Mouse (Mus musculus) kidney, embryonic 16.5 days (tissue): ENCODE results near the gene Incenp. TPM values are rescaled to one million over a fixed set of nuclear protein-coding genes. Genes with fewer than 3 reads are reported as not detected.

Experiments
- ATAC-seq: fragments of 200-750 bp; cut with Nextera tagmentation; 2 replicates; pipeline ENCODE4 v1.8.0; 2017; ENCODE audit warnings: moderate TSS enrichment; ENCODE audit not compliant: low FRiP score, low TSS enrichment
- H3K27ac ChIP-seq: fragments of 300-500 bp; sonication (generic); 2 replicates; pipeline ENCODE4 v1.5.1; 2014; ENCODE audit warnings: low read length
- H3K27me3 ChIP-seq: fragments of 300-500 bp; sonication (generic); 2 replicates; pipeline ENCODE4 v1.6.1; 2014; ENCODE audit warnings: low read length, control low read depth, mixed read lengths; ENCODE audit not compliant: insufficient read depth
- H3K36me3 ChIP-seq: fragments of 300-500 bp; sonication (generic); 2 replicates; pipeline ENCODE4 v1.6.1; 2014; ENCODE audit warnings: low read length, control low read depth, mixed read lengths; ENCODE audit not compliant: insufficient read depth
- H3K4me1 ChIP-seq: fragments of 300-500 bp; sonication (generic); 2 replicates; pipeline ENCODE4 v1.6.1; 2014; ENCODE audit warnings: low read length, control low read depth, mixed read lengths; ENCODE audit not compliant: insufficient read depth
- H3K4me2 ChIP-seq: fragments of 300-500 bp; sonication (generic); replicated peaks from 2 replicates; pipeline ENCODE4 v1.6.1; 2014; ENCODE audit warnings: low read depth, low read length
- H3K4me3 ChIP-seq: fragments of 300-500 bp; sonication (generic); 2 replicates; pipeline ENCODE4 v1.5.1; 2014; ENCODE audit warnings: mild to moderate bottlenecking, low read length
- H3K9ac ChIP-seq: fragments of 300-500 bp; sonication (generic); replicated peaks from 2 replicates; pipeline ENCODE4 v1.6.1; 2014; ENCODE audit warnings: low read length
- H3K9me3 ChIP-seq: fragments of 300-500 bp; sonication (generic); 2 replicates; pipeline ENCODE4 v1.6.1; 2016; ENCODE audit warnings: low read length, control low read depth
- WGBS: fragments of 180-500 bp; shearing (Covaris S2); extraction: QIAGEN DNeasy Blood & Tissue Kit; methylation state at CpG from one replicate; pipeline ENCODE4 v1.1.7; 2014; 5-methylcytosine and 5-hydroxymethylcytosine counted together
- polyA plus RNA-seq: library from polyadenylated mRNA; unstranded; fragments of >200 nt; fragmentation: Nextera tagmentation; extraction: Ambion mirVana; gene quantifications from 2 replicates; pipeline ENCODE4 v1.2.1, GENCODE M21; 2015

The Incenp gene
- polyA plus RNA-seq = 99.9 and 106 TPM in 2 replicates

DNA sequence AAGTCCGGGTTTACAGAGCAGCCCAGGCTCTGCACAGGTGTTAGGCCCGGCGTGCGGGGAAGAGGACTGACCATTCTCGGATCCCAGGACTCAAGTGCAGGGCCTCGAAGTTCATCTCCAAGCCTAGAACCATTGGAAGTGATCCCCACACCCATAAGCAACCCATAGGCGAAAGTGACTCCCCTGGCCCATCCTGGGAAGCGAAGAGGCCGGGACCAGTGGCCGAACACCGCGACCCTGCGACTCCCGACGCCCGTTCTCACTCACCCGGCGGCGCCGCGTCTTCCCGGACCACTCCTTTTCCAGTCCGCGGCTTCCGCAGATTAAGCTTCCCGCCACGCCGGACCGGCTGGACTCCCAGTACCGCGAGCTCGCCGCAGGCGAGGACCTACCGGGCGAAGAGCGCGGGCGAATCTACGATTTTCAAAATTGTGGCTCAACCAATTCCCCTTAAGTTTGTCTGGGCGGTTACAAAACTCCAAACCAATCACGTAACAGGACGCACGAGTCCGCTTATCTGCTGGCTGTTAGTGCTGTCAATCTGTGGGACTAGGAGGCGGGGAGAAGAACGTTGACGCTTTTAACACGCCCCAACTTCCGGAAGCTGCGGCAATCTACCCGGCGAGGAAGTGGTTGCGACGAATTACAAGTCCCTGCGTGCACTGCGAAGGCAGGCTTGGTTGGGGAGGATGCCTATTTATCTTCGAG, at the start of gene Incenp:
Incenp (minus strand) TSS at position 480 of the 708 bp plus-strand sequence.
- H3K4me3 ChIP-seq = peak within 1 kb of the TSS; percentile 69
- under 1% methylated on average over 58 of the region's 58 CpGs for WGBS
- H3K27me3 ChIP-seq = no peaks in the 10 kb centered on the region
- H3K4me2 ChIP-seq = peak within 1 kb of the TSS; percentile 76
- ATAC-seq = peak; percentile 99
- peaks cover 25% of the 10 kb centered on the region for H3K4me1 ChIP-seq
- peaks cover 12% of the 10 kb centered on the region for H3K36me3 ChIP-seq
- H3K9ac ChIP-seq = peak within 1 kb of the TSS; percentile 85
- H3K9me3 ChIP-seq = no peaks in the 10 kb centered on the region
- H3K27ac ChIP-seq = peak within 1 kb of the TSS; percentile 86

DNA sequence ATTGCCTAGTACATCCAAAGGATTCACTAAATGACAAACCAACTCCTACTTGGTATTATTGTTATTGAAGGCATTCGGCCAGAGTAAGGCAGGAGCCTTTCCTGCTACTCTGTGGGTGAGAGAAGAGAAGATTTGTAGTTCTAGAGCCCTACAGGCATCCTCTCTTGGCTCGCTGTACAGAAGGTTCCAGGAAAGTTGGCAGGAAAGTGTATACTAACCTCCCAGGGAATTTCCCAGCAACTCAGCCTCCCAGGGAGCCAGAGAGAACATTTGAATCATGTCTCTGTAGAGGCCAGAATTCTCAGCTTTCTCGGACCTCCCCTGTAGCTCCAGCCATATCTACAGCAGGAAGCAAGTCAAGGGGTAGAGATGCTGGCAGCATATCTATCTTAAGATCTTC, 47.6 kb upstream of the Incenp start:
- Histone ChIP-seq H3K36me3 (no peaks in the 10 kb centered on the region), H3K4me1 (peaks cover 11% of the 10 kb centered on the region), H3K4me3 (no peak overlapping the region), H3K9ac (no peak overlapping the region), H3K27me3 (no peaks in the 10 kb centered on the region), H3K4me2 (no peak overlapping the region), H3K9me3 (peaks cover 2% of the 10 kb centered on the region; the same call in 1 of the 2 replicates), H3K27ac (no peak overlapping the region)
- WGBS = 61% methylated on average over 3 of the region's 3 CpGs
- no peak for ATAC-seq

DNA sequence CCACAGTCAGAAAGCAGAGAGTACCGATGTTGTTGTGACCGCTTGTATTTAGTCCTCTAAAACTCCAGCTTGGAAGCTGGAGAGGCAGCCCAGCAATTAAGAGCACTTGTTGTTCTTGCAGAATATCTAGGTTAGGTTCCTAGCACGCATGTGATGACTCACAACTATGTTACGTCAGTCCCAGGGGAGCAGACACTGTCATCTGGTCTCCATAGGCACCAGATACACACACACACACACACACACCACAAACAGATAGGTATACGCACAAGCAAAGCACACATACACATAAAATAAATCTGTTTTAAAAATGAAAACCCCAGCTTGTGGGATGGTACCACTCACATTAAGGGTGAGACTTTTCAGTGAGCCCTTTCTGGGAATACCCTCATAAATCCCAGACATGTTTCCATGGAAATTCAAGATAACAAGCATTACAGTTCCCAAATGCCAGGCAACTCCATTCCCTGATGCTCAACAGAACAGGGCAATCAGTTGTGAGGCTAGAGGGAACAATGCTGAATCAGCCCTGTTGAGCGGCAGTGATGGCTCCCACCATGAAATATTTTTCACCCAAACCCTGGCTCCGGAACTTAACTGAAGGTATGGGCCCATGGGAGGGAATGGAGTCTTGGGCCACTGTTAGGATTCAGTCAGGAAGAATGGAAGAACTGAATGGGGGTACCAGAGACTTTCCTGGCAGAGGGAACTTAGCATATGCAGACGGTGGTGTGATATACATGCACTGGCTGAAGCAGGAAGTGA, 46.6 kb upstream of the Incenp start:
- Histone ChIP-seq H3K4me1 (peaks cover 14% of the 10 kb centered on the region), H3K36me3 (no peaks in the 10 kb centered on the region), H3K9me3 (peaks cover 2% of the 10 kb centered on the region; the same call in 1 of the 2 replicates), H3K9ac (no peak overlapping the region), H3K27me3 (no peaks in the 10 kb centered on the region), H3K4me3 (no peak overlapping the region), H3K27ac (no peak overlapping the region), H3K4me2 (no peak overlapping the region)
- 88% methylated on average over 8 of the region's 8 CpGs for WGBS
- ATAC-seq = no peak

DNA sequence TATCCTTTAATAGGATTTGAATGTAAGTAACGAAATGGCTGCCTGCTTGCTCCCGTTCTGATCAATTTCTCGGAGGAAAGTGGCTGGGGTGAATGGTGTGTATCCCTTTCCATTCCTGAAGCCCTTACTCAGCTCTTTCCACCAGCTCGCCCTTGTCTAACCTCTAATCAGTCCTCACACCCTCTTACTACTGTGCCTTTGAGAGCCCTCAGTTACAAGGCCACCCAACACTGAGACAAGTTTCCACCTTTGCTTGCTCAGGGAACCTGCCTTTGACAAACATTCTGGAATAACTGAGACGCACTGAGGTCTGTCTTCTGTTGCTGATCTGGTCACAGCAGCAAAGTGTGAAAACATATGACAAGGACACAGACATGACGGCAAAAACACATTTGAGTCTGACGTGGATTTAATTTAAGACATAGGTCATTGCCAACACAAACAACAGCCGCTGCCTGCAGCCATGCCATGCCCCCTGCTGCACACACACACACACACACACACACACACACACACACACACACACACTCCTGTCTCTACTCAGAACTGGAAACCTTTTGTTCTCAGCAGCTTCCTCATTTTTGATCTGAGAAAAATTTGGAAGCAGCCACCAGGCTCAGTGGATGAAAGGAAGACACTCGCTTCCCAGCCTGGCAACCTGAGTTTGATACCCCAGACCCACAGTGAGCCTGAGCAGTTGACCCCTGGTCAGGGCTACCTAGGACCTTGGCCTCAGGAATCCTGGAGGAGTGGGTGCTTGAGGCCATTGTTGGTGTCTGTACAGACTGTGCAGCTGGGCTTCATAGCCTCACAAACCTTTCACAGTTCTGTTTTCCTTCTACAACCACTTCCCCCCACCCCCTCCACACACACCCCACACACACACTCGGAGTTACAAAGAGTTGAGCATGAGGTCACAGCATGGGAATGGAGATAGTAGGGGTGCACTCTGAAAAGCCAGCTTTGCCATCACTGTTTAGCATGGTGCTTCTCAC, 43.5 kb upstream of the Incenp start:
- no peaks in the 10 kb centered on the region for H3K27me3 ChIP-seq
- no peak overlapping the region for H3K4me2 ChIP-seq
- no peaks in the 10 kb centered on the region for H3K36me3 ChIP-seq
- no peak overlapping the region for H3K9ac ChIP-seq
- no peaks in the 10 kb centered on the region for H3K9me3 ChIP-seq
- no peak overlapping the region for H3K27ac ChIP-seq
- H3K4me3 ChIP-seq = no peak overlapping the region
- peaks cover 14% of the 10 kb centered on the region for H3K4me1 ChIP-seq
- peak; percentile 60; the same call in 1 of the 2 replicates for ATAC-seq
- WGBS = 42% methylated on average over 10 of the region's 10 CpGs

DNA sequence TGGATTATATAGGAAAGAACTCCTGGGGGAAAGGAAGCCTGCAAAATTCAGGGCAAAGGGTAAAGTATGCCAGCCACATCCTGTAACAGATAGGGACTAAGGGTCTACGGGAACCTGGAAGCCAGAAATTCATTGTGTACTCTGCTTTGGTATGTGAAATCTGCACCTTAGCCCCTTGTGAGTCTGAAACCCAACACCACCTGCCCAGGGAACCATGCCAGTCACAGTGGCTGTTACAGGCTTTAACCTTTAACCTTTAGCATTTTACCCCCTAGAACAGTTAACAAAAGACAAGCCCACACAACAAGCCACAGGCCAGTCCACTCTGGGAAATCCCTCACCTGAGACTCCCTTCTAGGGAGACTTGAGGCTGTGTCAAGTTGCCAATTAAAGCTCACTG, 42.5 kb upstream of the Incenp start:
- Histone ChIP-seq H3K9ac (no peak overlapping the region), H3K27ac (no peak overlapping the region), H3K4me1 (peaks cover 14% of the 10 kb centered on the region), H3K4me2 (no peak overlapping the region), H3K27me3 (no peaks in the 10 kb centered on the region), H3K4me3 (no peak overlapping the region), H3K36me3 (no peaks in the 10 kb centered on the region), H3K9me3 (no peaks in the 10 kb centered on the region)
- WGBS = 30% methylated on average over 1 of the region's 1 CpGs
- ATAC-seq = peak; percentile 63

DNA sequence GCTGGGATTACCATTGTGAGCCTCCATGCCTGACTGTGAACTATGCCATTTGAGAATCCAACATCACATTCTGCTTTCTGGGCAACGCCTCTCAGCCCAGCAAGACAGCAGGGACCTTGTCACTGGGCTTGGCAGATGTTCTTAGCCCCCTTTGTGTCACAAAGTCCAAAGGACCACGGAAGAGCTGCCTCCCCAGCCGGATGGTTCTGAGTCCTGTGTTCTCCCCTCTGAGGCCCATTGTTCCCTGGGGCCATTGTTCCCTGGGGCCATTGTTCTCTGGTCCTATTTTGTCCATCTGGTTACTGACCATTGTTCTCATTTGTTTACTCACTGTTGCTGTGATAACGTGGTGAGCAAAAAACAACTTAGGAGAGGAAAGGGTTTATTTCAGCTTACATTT, 41.6 kb upstream of the Incenp start:
- no peak overlapping the region for H3K4me3 ChIP-seq
- no peaks in the 10 kb centered on the region for H3K9me3 ChIP-seq
- H3K4me2 ChIP-seq = no peak overlapping the region
- no peaks in the 10 kb centered on the region for H3K36me3 ChIP-seq
- ATAC-seq = no peak
- peaks cover 19% of the 10 kb centered on the region for H3K4me1 ChIP-seq
- WGBS = 53% methylated on average over 4 of the region's 4 CpGs
- H3K9ac ChIP-seq = no peak overlapping the region
- no peak overlapping the region for H3K27ac ChIP-seq
- no peaks in the 10 kb centered on the region for H3K27me3 ChIP-seq

DNA sequence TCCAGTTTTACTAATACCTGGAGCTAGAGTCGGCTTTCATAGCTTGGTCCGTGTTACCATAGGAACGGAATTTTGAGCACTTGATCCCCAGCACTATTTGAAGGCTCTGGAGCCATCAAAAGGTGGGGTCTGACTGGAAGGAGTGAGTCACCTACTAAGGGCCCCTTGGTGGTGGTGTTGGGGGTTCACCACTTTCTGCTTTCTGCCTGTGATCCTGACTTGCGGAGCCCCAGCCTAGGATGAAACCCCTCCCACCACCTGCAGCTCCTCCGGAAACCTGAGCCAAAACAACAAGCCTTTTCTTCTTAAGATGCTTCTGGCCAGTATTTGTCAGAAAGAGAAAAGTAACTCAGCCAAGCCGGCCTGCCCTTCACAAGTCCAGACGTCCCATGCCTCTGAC, 40.5 kb upstream of the Incenp start:
- 59% methylated on average over 7 of the region's 7 CpGs for WGBS

DNA sequence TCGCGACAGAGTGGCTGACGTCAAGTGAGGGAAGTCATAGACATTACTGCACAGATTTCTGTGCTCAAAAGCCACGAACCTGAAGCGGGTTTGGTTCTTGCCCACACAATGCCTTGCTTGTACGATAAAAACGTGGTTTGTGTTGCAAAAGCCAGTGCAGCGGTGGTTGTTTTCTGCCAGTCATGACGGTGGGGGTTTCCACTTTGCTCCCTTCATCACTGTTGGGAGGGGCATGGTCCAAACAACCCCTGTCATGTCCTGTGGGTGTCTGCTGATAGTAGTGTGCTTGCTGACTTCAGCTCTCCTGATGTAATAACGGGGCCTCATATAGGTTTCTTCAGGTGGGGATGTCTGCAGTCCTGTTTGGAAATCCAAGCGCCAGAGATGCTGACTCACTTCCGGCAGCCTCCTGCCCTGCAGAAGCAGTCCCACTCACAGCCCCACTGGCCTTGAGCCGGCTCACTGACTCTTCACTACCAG, 39.5 kb upstream of the Incenp start:
- no peak overlapping the region for H3K9ac ChIP-seq
- no peaks in the 10 kb centered on the region for H3K36me3 ChIP-seq
- no peak overlapping the region for H3K4me3 ChIP-seq
- H3K27ac ChIP-seq = no peak overlapping the region
- WGBS = 67% methylated on average over 13 of the region's 13 CpGs
- no peaks in the 10 kb centered on the region for H3K27me3 ChIP-seq
- peaks cover 21% of the 10 kb centered on the region for H3K4me1 ChIP-seq
- no peak overlapping the region for H3K4me2 ChIP-seq
- no peaks in the 10 kb centered on the region for H3K9me3 ChIP-seq
- no peak for ATAC-seq

More for the DNA sequence above, 40.5 kb upstream of the Incenp start:
- Histone ChIP-seq H3K27ac (no peak overlapping the region), H3K4me1 (peaks cover 21% of the 10 kb centered on the region), H3K4me2 (no peak overlapping the region), H3K9me3 (no peaks in the 10 kb centered on the region), H3K27me3 (no peaks in the 10 kb centered on the region), H3K4me3 (no peak overlapping the region), H3K36me3 (no peaks in the 10 kb centered on the region), H3K9ac (no peak overlapping the region)
- ATAC-seq = no peak

DNA sequence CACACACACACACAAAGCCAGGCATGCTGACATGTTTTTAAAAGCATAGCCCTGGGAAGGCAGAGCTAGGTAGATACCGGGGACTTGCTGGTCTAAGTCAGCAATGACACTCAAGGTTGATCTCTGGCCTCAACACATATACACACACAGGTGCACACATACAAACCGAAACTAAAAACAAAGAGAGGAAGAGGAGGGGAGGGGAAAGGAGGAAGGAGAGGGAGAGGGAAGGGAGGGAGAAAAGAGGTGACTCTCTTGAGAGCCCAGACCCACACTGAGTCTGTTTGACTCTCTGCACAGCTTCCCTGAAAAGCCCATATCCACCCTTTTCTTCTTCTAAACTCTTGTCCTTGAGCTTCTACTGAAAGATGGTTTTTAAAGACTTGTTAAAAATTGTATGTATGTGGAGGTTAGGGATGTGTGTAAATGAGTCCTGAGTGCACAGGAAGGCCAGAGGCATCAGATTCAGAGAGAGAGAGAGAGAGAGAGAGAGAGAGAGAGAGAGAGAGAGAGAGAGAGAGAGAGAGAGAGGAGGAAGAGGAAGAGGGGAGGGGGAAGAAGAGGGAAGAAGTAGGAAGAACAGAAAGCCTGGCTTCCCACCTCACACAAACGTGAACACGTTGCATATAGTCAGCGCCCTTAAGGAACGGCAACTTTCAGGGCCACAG, 38.9 kb upstream of the Incenp start:
- Histone ChIP-seq H3K36me3 (no peaks in the 10 kb centered on the region), H3K4me2 (no peak overlapping the region), H3K9me3 (no peaks in the 10 kb centered on the region), H3K27ac (no peak overlapping the region), H3K4me3 (no peak overlapping the region), H3K4me1 (peaks cover 20% of the 10 kb centered on the region), H3K9ac (no peak overlapping the region), H3K27me3 (no peaks in the 10 kb centered on the region)
- ATAC-seq = no peak
- 72% methylated on average over 6 of the region's 6 CpGs for WGBS
